Mouse (Mus musculus) T-helper 2 cell (primary cell): ENCODE results near the gene Cog6.
"Not testable (repeated sequence)": the region's sequence is repeated elsewhere in the genome, so short reads cannot be mapped to it uniquely, and the experiment has no call there.

Source experiments
- in situ Hi-C: fragments of 300-600 bp; cut with MboI, MseI; formaldehyde crosslinking; loops from one replicate; pipeline ENCODE4 v1.15.1; 2025; ENCODE audit warnings: high pct_unique_total_duplicates

Cog6 gene

DNA sequence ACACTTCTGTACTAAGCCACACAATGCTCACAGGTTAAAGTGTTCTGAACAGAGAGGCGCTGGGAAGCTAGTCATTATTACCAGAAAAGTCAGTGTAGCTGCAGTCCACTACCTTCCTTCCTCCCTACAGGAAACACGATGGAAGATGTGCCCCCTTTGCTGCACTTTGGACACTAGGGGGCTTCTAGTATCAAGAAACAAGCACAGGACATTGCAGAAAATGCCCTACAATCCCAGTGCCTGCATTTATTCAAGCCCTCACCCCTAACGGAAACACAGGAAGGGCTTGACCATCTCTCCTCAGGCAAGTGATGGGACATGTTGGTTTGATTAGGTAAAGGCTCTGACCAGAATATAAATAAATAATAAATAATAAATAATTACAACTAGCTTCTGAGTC is 16.4 kb upstream of the Cog6 start:
- in situ Hi-C loops: loop anchor here (5.0 kb wide), 1 partner anchor 419 kb away; no protein-coding TSS in a partner anchor

DNA sequence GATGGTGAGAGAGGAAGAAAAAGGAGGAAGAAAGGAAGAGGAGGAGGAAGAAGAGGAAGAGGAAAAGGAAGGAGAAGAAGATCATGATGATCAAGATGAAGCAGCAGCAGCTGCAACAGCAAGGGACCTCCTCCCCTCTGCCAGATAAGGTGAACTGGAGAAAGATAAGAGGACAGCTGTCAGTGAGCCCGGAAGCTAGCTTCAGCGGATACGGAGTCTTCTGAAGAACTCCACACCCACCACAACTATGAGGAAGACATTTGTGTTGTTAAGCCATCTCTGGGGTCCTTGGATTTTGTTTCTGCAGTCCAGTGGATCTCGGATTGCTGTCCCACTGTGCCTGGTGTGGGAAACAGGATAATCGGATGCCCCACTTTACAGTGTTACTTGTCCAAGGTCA is 15.4 kb upstream of the Cog6 start:
- in situ Hi-C loops: loop anchor here (5.0 kb wide), 1 partner anchor 420 kb away; no protein-coding TSS in a partner anchor

GRCm38 (mm10) chr3:53031586-53031985 is 14.5 kb upstream of the Cog6 start:
- in situ Hi-C loops: loop anchor here (5.0 kb wide), 1 partner anchor 421 kb away; no protein-coding TSS in a partner anchor

DNA sequence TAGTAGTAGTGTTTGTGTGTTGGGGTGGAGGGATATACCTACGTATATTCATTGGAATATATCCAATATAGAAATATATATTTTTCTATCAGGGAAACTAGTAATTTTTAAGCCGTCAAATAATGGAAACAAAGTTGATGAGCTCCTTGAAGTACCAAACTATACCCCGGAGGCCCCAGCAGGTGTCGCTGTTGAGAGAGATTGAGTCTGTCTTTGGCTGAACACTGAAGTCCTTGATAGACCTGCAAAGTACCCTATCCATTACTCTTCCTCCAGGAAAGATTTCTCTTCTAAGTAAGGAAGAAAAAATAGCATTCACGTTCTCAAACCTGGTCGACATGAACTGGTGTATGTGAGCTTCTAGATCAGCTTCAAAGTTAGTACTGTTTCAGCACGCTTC is 12.0 kb upstream of the Cog6 start:
- in situ Hi-C loops: no loop called here

GRCm38 (mm10) chr3:53027333-53027732 is 10.3 kb upstream of the Cog6 start:
- in situ Hi-C loops: no loop called here

GRCm38 (mm10) chr3:53007411-53007810 is 9.6 kb downstream of the Cog6 start:
- in situ Hi-C loops: no loop called here

GRCm38 (mm10) chr3:53004406-53005114 is 12.5 kb downstream of the Cog6 start:
- in situ Hi-C loops: no loop called here

- in situ Hi-C loops: no loop called here
Observed at GRCm38 (mm10) chr3:53002076-53002475, 15.0 kb downstream of the Cog6 start.

GRCm38 (mm10) chr3:52999996-53000395 is 17.0 kb downstream of the Cog6 start:
- in situ Hi-C loops: no loop called here

DNA sequence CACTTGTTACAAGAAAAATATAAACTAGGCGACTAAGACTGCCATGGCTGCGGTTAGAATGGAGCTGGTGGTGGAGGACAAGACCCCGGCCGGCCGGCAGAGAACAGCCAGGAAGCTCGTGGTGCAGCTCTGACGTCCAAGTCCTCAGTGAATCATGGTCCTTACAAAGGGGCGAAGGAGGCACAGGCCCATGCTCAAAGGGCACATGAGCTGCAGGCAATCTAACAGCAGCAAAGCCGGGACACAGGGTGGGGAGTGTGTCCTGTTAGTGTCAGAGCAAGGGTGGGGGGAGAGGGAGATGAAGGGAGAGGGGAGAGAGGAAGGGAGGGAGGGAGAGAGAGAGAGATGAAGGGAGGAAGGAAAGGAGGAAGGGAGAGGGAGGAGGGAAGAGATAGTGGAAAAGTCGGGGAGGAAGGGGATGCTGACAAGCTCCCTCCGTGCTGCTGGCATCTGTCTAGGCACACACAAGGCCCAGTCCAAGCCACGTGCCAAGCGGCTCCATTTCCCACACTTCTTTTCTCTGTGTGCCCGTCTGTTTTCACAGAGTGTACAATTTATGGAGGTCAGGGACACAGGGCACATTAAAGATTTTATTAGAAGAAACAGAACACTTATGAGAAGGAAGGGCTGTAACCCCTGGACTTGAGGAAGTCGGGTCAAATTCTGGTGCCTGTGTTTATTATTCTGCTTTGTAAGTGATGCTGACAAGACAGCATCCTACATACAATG is 17.9 kb downstream of the Cog6 start:
- in situ Hi-C loops: no loop called here

DNA sequence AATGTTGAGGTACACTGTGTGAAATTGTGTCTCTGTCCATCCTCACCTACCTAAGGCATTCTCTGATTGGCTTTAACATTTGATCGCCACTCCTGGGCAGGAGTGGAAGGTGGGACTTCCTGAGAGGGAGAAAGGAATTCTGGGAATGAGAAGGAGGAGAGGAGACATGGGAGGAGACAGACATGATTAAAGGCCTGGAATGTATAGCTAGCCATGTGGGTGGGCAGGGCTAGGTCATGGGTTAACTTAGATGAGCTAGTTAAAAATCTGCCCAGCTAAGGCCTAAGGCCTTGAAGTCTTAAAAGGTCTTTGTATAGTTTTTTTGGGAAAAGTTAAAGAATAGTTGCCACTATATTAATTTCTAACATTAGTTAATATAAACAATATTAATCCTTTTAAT is 19.7 kb downstream of the Cog6 start:
- in situ Hi-C loops: no loop called here

DNA sequence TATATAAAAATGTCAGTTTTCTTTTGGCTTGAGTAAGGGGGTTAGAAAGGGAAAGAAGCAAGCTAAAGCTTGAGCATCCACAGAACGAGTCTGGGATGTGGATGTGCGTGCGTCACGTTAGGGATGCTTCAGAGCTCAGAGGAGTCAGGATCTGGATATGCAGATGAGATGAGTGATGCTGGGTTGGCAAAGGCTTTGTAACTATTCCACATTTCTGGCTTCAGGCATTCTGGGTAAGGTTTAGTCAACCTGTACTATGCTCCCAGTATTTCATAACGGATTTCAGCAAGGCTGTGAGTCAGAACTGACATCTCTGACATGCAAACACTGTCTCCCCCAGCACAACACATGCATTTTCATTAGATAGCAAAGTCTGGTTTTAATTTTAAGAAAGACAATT is 20.4 kb downstream of the Cog6 start:
- in situ Hi-C loops: no loop called here

DNA sequence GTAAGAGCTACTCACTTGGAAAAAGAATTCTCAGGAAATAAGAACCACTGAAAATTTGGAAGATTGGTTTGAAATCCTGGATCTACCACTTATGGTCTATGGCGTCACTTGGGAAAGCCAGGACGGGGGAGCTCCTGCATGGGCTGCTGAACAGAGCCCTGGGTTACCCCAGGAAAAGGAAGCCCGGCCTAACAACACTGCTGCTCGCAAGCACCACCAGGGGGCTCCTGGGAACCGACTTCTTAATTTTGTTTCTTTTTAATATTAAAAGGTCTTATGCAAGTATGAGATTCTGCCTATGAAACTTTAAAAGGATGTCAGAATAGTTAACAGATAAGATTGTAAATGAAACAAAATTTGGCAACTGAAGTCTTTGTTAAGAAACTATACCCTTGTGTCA is 22.4 kb downstream of the Cog6 start:
- in situ Hi-C loops: no loop called here

DNA sequence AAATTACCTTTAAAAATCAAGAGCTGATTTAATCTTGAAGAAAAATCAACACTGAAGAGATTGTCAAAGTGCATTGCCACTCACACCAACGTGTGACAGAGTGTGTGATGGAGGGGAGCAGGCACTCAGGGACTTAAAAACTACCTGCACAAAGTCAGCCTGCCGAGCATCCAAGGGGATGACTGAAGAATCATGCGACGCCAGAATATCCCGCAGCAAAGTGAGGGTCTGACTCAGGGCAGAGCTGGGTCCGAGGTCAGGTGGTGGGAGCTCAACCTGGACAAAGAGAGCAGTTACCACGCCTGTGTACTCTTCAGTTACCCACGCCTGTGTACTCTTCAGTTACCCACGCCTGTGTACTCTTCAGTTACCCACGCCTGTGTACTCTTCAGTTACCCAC is 23.7 kb downstream of the Cog6 start:
- in situ Hi-C loops: no loop called here

- in situ Hi-C loops: no loop called here
Observed at GRCm38 (mm10) chr3:52990041-52990737, 26.8 kb downstream of the Cog6 start.

GRCm38 (mm10) chr3:52985508-52985941 is 31.5 kb downstream of the Cog6 start:
- in situ Hi-C loops: not testable (repeated sequence)

- in situ Hi-C loops: no loop called here
Observed at GRCm38 (mm10) chr3:52983772-52984171, 33.3 kb downstream of the Cog6 start.

GRCm38 (mm10) chr3:52982993-52983392 is 34.0 kb downstream of the Cog6 start:
- in situ Hi-C loops: no loop called here

- in situ Hi-C loops: loop anchor here (5.0 kb wide), 1 partner anchor 718 kb away; no protein-coding TSS in a partner anchor
Observed at GRCm38 (mm10) chr3:52974674-52975556, 42.1 kb downstream of the Cog6 start.

DNA sequence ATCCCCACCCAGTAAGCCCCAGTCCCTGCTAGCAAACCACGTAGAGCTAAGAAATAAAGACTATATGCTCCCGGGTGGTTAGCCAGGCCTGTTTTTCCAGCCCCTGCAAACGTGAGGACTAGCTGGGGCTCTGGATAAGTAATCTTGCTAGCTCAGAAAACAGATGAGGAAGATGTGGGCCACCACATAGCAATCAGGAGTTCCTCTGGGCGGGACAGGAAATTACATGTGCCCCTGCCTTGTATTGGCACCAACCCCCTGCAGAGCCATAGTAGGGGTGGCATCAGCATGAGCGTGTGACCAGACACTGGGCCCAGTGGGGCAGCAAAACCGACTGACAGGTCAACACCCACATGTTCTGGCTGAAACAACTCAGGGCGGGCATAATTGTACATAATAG is 44.1 kb downstream of the Cog6 start:
- in situ Hi-C loops: loop anchor here (5.0 kb wide), 1 partner anchor 716 kb away; no protein-coding TSS in a partner anchor

DNA sequence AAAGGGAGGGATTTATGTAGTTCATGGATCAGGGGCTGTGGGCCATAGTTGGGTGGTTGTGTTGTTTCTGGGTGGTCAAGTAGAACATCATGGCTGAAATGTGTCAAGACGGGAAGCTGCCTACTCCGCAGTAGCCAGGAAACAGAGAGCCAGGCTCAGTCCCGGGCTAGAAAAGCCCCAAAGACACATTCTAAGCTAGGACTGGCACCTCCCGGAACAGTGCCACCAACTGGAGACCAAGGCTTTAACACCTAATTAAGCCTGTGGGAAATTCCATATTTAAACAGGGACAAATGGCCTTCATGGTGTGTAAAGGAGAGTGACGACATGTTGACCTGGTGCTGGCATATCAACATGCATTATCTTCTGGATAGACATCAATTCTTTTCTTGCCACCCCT is 50.0 kb downstream of the Cog6 start:
- in situ Hi-C loops: no loop called here
